Mouse (Mus musculus) heart, adult 2 months (tissue): ENCODE measurements around the gene Tm9sf3.

Experiments
- CTCF ChIP-seq: fragments of 200-600 bp; IDR thresholded peaks from 2 replicates; pipeline ENCODE4 v1.8.1; 2022; ENCODE audit warnings: antibody characterized with exemption, mild to moderate bottlenecking, moderate library complexity
- POLR2A ChIP-seq: fragments of 200-500 bp; IDR thresholded peaks from 2 replicates; pipeline ENCODE4 v1.6.1; 2011; ENCODE audit warnings: mild to moderate bottlenecking, low read depth, low read length, control low read depth; ENCODE audit not compliant: insufficient read depth

DNA sequence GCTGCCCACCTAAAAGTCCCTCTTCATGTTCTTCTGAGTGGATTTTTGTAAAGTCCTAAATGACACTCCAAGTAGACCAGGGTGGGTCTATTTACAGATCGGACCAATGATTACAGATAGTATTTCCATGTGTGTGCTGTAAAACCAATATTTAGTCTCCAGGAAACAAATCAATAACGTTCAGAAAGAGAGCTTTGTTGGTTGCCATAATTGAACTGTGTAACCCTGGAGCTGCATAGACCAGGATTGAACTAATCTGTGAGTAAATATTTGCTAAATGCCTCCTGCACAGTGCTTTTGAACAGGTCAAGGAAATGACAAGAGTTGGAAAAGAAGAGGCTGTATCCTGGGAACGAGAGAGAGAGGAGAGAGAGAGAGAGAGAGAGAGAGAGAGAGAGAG, 11.8 kb upstream of the Tm9sf3 start:
- TF ChIP-seq CTCF (no peak), POLR2A (no peak)
